Mouse (Mus musculus): ENCODE data around the gene Tspan32.

Gene Tspan32

GRCm38 (mm10) chr7:143008370-143008926 is 3.6 kb downstream of the Tspan32 start:
- peak; percentile 68 to 85 for DNase-seq

GRCm38 (mm10) chr7:143008996-143009665 is 4.3 kb downstream of the Tspan32 start:
- DNase-seq = peak; percentile 27 to 31

GRCm38 (mm10) chr7:143009996-143010395 is 5.2 kb downstream of the Tspan32 start:
- DNase-seq = no peak

GRCm38 (mm10) chr7:143011226-143011625 is 6.4 kb downstream of the Tspan32 start:
- no peak for DNase-seq

GRCm38 (mm10) chr7:143012230-143012875 is 7.5 kb downstream of the Tspan32 start:
- no peak for DNase-seq

- DNase-seq = no peak
Measured at GRCm38 (mm10) chr7:143013420-143014178, 8.8 kb downstream of the Tspan32 start.

GRCm38 (mm10) chr7:143014862-143015659 is 10.2 kb downstream of the Tspan32 start:
- DNase-seq = no peak

GRCm38 (mm10) chr7:143015755-143016423 is 11.0 kb downstream of the Tspan32 start:
- DNase-seq = no peak

- no peak for DNase-seq
Measured at GRCm38 (mm10) chr7:143016424-143017142, 11.7 kb downstream of the Tspan32 start.

- DNase-seq = no peak
Measured at GRCm38 (mm10) chr7:143017181-143017580, 12.3 kb downstream of the Tspan32 start.

GRCm38 (mm10) chr7:143020040-143020439 is 15.2 kb downstream of the Tspan32 start:
- DNase-seq = no peak

GRCm38 (mm10) chr7:143020764-143021163 is 15.9 kb downstream of the Tspan32 start:
- no peak for DNase-seq

- DNase-seq = no peak
Measured at GRCm38 (mm10) chr7:143021356-143022164, 16.7 kb downstream of the Tspan32 start.

- DNase-seq = no peak
Measured at GRCm38 (mm10) chr7:143023499-143023898, 18.7 kb downstream of the Tspan32 start.

- no peak for DNase-seq
Measured at GRCm38 (mm10) chr7:143024293-143024692, 19.4 kb downstream of the Tspan32 start.

- DNase-seq = no peak
Measured at GRCm38 (mm10) chr7:143025496-143025895, 20.6 kb downstream of the Tspan32 start.

GRCm38 (mm10) chr7:143027196-143027595 is 22.4 kb downstream of the Tspan32 start:
- no peak for DNase-seq

- no peak for DNase-seq
Measured at GRCm38 (mm10) chr7:143031816-143032215, 27.0 kb downstream of the Tspan32 start.

- DNase-seq = no peak
Measured at GRCm38 (mm10) chr7:143033581-143033980, 28.7 kb downstream of the Tspan32 start.

GRCm38 (mm10) chr7:143034112-143034511 is 29.3 kb downstream of the Tspan32 start:
- no peak for DNase-seq
